Mouse (Mus musculus): ENCODE data around the gene Rab11fip3. TPM values are rescaled to one million over a fixed set of nuclear protein-coding genes. Genes with fewer than 3 reads are reported as not detected.
A peak's percentile ranks its signal among the peaks of the same experiment; 100 is the strongest.

Rab11fip3 gene
- total and polyA plus RNA-seq, 3 experiments = 3.0 to 13.9 (median 9.3) TPM

DNA sequence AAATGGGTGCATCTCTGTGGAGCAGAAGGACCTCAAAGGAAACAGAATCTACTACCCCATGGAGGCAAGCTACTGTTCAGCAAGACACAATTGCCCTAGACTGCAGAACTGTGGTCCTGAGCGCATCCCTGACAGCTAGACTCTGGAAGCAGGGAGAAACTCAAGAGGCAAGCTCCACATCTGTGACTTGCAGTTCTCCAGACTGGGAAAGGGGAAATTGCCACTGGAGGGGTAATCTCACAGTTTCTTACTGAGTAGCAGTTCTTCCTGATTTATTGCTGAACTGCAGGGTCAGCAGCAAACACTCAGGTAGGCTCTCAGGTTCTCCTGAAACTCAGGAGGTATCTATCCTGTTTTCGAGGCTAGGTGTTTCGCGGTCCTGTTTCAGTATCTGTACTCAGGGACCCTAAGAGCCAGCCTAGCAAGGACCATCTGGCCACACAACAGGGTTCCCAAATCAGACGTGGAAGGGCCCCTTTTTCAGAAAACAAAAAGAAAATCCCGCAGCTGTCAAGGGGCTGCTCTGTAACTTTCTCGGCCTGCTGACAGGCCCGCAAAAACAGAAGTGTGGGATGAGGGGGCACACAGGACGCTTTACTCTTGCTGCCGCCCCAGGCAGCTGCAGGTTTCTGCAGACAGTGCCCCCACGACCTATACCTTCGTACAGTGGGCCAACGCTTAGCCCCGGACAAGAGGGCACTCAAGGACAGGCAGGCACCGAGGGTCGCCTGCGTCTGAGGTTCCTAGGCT lies 84.6 kb downstream of the Rab11fip3 start:
- Histone ChIP-seq H3K4me3 (ENCODE audit: low read depth, low read length) (peak overlapping the region; percentile 77), H3K4me1 (ENCODE audit: insufficient read depth, low read depth, low read length) (peaks cover 46% of the 10 kb centered on the region), H3K27me3 (ENCODE audit: insufficient read depth, low read length) (no peaks in the 10 kb centered on the region), H3K36me3 (replicated peaks) (peaks cover 39% of the 10 kb centered on the region), H3K9me3 (replicated peaks) (no peaks in the 10 kb centered on the region)
- DNase-seq (ENCODE audit: low spot score) = no peak
- ATAC-seq (ENCODE audit: extremely low read depth, insufficient number of reproducible peaks, low FRiP score, poor library complexity, severe bottlenecking) = no peak
- no peak for TF ChIP-seq POLR2AphosphoS5 (IDR thresholded peaks at IDR 0.05; ENCODE audit: insufficient replicate concordance, low read depth, low read length)
- TF ChIP-seq GATA1 (IDR thresholded peaks at IDR 0.05; ENCODE audit: borderline replicate concordance, low read length) = no peak
- TF ChIP-seq CTCF (IDR thresholded peaks at IDR 0.05; ENCODE audit: low read depth, low read length) = no peak
- no peak for TF ChIP-seq TAL1 (conservative IDR thresholded peaks at IDR 0.05; ENCODE audit: low read depth, low read length)

- TF ChIP-seq GATA2 (IDR thresholded peaks at IDR 0.05; ENCODE audit: borderline replicate concordance, low read depth, low read length) (no peak), TAL1 (conservative IDR thresholded peaks at IDR 0.05; ENCODE audit: low read depth, low read length) (no peak), POLR2AphosphoS5 (IDR thresholded peaks at IDR 0.05; ENCODE audit: insufficient replicate concordance, low read depth, low read length) (no peak), CTCF (IDR thresholded peaks at IDR 0.05; ENCODE audit: low read depth, low read length) (no peak), GATA1 (IDR thresholded peaks at IDR 0.05; ENCODE audit: borderline replicate concordance, low read length) (no peak)
- Histone ChIP-seq H3K4me1 (ENCODE audit: insufficient read depth, low read depth, low read length) (peaks cover 41% of the 10 kb centered on the region), H3K4me3 (ENCODE audit: low read depth, low read length) (no peak overlapping the region), H3K27me3 (ENCODE audit: insufficient read depth, low read length) (no peaks in the 10 kb centered on the region), H3K9me3 (replicated peaks) (no peaks in the 10 kb centered on the region), H3K36me3 (replicated peaks) (peaks cover 40% of the 10 kb centered on the region)
- ATAC-seq (ENCODE audit: extremely low read depth, insufficient number of reproducible peaks, low FRiP score, poor library complexity, severe bottlenecking) (no peak), DNase-seq (ENCODE audit: low spot score) (no peak)
Measured at GRCm38 (mm10) chr17:25984066-25984465, 85.3 kb downstream of the Rab11fip3 start.

DNA sequence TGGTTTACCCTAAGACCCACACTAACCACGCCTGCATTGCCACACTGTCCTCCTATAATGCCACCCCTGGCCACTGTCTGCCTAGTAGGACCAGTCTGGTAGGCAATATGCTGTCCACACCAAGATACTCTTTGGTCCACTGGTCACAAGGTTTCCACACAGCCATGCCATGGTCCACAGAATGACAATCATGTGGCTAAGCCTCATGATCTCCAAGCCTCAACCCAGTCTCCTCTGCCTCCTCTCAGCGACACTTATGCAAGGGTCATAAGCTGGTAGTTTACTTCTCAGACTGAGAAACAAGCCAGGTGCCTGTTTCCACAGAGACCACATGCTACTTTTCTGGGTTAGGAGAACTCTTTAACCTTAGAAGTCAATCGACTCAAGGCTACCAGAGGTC lies 86.4 kb downstream of the Rab11fip3 start:
- no peak for DNase-seq (ENCODE audit: low spot score)
- Histone ChIP-seq H3K4me1 (ENCODE audit: insufficient read depth, low read depth, low read length) (peaks cover 41% of the 10 kb centered on the region), H3K27me3 (ENCODE audit: insufficient read depth, low read length) (no peaks in the 10 kb centered on the region), H3K4me3 (ENCODE audit: low read depth, low read length) (no peak overlapping the region), H3K36me3 (replicated peaks) (peaks cover 50% of the 10 kb centered on the region), H3K9me3 (replicated peaks) (no peaks in the 10 kb centered on the region)
- ATAC-seq (ENCODE audit: extremely low read depth, insufficient number of reproducible peaks, low FRiP score, poor library complexity, severe bottlenecking) = no peak
- TF ChIP-seq GATA1 (IDR thresholded peaks at IDR 0.05; ENCODE audit: borderline replicate concordance, low read length) (no peak), GATA2 (IDR thresholded peaks at IDR 0.05; ENCODE audit: borderline replicate concordance, low read depth, low read length) (no peak), TAL1 (conservative IDR thresholded peaks at IDR 0.05; ENCODE audit: low read depth, low read length) (no peak), POLR2AphosphoS5 (IDR thresholded peaks at IDR 0.05; ENCODE audit: insufficient replicate concordance, low read depth, low read length) (no peak), CTCF (IDR thresholded peaks at IDR 0.05; ENCODE audit: low read depth, low read length) (no peak)

DNA sequence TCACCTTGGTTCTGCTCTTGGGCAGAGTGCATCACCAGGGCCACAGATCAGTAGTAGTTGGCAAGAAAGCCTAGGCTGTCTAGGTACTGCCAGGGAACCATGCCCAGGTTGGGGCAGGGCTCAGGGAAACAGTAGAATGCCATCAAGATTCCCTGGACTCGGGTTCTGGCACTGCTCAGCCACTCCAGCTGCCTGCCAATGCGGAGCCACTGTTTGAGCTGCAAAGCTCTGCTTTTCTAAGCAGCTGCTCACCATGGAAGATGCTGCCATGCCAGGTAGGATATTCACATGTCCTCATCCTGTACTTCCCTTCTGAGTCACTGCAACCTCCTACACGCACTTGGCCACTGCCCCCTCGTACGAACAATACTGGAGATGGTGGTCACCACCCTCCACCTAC lies 88.5 kb downstream of the Rab11fip3 start:
- DNase-seq (ENCODE audit: low spot score) = no peak
- Histone ChIP-seq H3K36me3 (replicated peaks) (peaks cover 59% of the 10 kb centered on the region), H3K4me3 (ENCODE audit: low read depth, low read length) (no peak overlapping the region), H3K4me1 (ENCODE audit: insufficient read depth, low read depth, low read length) (peaks cover 37% of the 10 kb centered on the region), H3K9me3 (replicated peaks) (no peaks in the 10 kb centered on the region), H3K27me3 (ENCODE audit: insufficient read depth, low read length) (no peaks in the 10 kb centered on the region)
- no peak for ATAC-seq (ENCODE audit: extremely low read depth, insufficient number of reproducible peaks, low FRiP score, poor library complexity, severe bottlenecking)
- TF ChIP-seq POLR2AphosphoS5 (IDR thresholded peaks at IDR 0.05; ENCODE audit: insufficient replicate concordance, low read depth, low read length) (no peak), GATA2 (IDR thresholded peaks at IDR 0.05; ENCODE audit: borderline replicate concordance, low read depth, low read length) (no peak), CTCF (IDR thresholded peaks at IDR 0.05; ENCODE audit: low read depth, low read length) (no peak), GATA1 (IDR thresholded peaks at IDR 0.05; ENCODE audit: borderline replicate concordance, low read length) (no peak), TAL1 (conservative IDR thresholded peaks at IDR 0.05; ENCODE audit: low read depth, low read length) (no peak)

GRCm38 (mm10) chr17:25979829-25980738 lies 89.3 kb downstream of the Rab11fip3 start:
- no peaks in the 10 kb centered on the region for H3K9me3 ChIP-seq (replicated peaks)
- DNase-seq (ENCODE audit: low spot score) = no peak
- H3K36me3 ChIP-seq (replicated peaks) = peaks cover 59% of the 10 kb centered on the region
- ATAC-seq (ENCODE audit: extremely low read depth, insufficient number of reproducible peaks, low FRiP score, poor library complexity, severe bottlenecking) = no peak
- TF ChIP-seq POLR2AphosphoS5 (IDR thresholded peaks at IDR 0.05; ENCODE audit: insufficient replicate concordance, low read depth, low read length) = no peak
- no peak overlapping the region for H3K4me3 ChIP-seq (ENCODE audit: low read depth, low read length)
- peaks cover 31% of the 10 kb centered on the region for H3K4me1 ChIP-seq (ENCODE audit: insufficient read depth, low read depth, low read length)
- H3K27me3 ChIP-seq (ENCODE audit: insufficient read depth, low read length) = no peaks in the 10 kb centered on the region

DNA sequence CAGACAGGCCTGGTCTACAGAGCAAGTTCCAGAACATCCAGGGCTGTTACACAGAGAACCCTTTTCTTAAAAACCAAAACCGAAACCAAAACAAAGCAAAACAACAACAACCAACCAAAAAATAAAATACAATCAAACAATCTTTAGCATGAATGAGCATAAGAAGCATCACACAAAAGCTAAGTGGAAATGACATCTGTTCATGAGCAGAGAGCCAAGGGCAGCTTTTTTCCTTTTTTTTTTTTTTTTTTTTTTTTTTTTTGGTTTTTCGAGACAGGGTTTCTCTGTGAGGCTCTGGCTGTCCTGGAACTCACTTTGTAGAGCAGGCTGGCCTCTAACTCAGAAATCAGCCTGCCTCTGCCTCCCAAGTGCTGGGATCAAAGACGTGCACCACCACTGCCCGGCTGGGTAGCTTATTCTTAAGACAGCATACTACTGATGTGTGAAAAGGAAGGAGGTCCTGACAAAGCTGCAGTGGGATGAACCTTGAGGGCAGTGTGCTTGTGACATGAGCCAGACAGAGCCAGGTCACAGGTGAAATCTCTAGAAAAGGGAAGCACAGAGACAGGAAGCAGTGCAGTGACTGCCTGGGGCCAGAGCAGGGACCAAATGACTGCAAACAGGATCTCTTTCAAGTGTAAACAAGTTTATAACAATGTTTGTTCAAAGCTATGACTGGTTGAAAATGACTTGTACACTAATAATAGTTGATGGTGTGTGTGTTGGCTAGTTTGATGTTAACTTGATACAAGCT lies 98.2 kb downstream of the Rab11fip3 start:
- H3K4me1 ChIP-seq (ENCODE audit: insufficient read depth, low read depth, low read length) = peaks cover 18% of the 10 kb centered on the region
- H3K9me3 ChIP-seq (replicated peaks) = no peaks in the 10 kb centered on the region
- no peaks in the 10 kb centered on the region for H3K27me3 ChIP-seq (ENCODE audit: insufficient read depth, low read length)
- TF ChIP-seq TAL1 (conservative IDR thresholded peaks at IDR 0.05; ENCODE audit: low read depth, low read length) (no peak), GATA1 (IDR thresholded peaks at IDR 0.05; ENCODE audit: borderline replicate concordance, low read length) (no peak), GATA2 (IDR thresholded peaks at IDR 0.05; ENCODE audit: borderline replicate concordance, low read depth, low read length) (no peak), POLR2AphosphoS5 (IDR thresholded peaks at IDR 0.05; ENCODE audit: insufficient replicate concordance, low read depth, low read length) (no peak), CTCF (IDR thresholded peaks at IDR 0.05; ENCODE audit: low read depth, low read length) (no peak)
- ATAC-seq (ENCODE audit: extremely low read depth, insufficient number of reproducible peaks, low FRiP score, poor library complexity, severe bottlenecking) = no peak
- peaks cover 51% of the 10 kb centered on the region for H3K36me3 ChIP-seq (replicated peaks)
- no peak for DNase-seq (ENCODE audit: low spot score)
- no peak overlapping the region for H3K4me3 ChIP-seq (ENCODE audit: low read depth, low read length)
